Mouse (Mus musculus) spleen, adult 18-20 months (tissue): ENCODE results near the gene Gm20388.
A peak's percentile ranks its signal among the peaks of the same experiment; 100 is the strongest.
"Not testable (repeated sequence)": the region's sequence is repeated elsewhere in the genome, so short reads cannot be mapped to it uniquely, and the experiment has no call there.

Experiments
- DNase-seq, 2 experiments: peaks; one replicate each; pipeline ENCODE4 v3.0.0; 2022; ENCODE audit warnings: mixed read lengths in 2 of 2

Gm20388 gene

GRCm38 (mm10) chr8:123015074-123015473 is 3104.4 kb downstream of the Gm20388 start:
- no peak for DNase-seq

- DNase-seq: no peak
Observed at GRCm38 (mm10) chr8:123017143-123017542, 3106.5 kb downstream of the Gm20388 start.

- DNase-seq: no peak
Observed at GRCm38 (mm10) chr8:123018484-123019164, 3108.0 kb downstream of the Gm20388 start.

GRCm38 (mm10) chr8:123020084-123020483 is 3109.4 kb downstream of the Gm20388 start:
- DNase-seq: no peak

- DNase-seq: no peak
Observed at GRCm38 (mm10) chr8:123020859-123021258, 3110.2 kb downstream of the Gm20388 start.

- no peak for DNase-seq
Observed at GRCm38 (mm10) chr8:123021259-123021658, 3110.6 kb downstream of the Gm20388 start.

- DNase-seq: no peak
Observed at GRCm38 (mm10) chr8:123022727-123023126, 3112.1 kb downstream of the Gm20388 start.

GRCm38 (mm10) chr8:123024226-123024625 is 3113.6 kb downstream of the Gm20388 start:
- no peak for DNase-seq

GRCm38 (mm10) chr8:123025951-123026351 is 3115.3 kb downstream of the Gm20388 start:
- no peak for DNase-seq

GRCm38 (mm10) chr8:123027786-123028185 is 3117.1 kb downstream of the Gm20388 start:
- DNase-seq: no peak

GRCm38 (mm10) chr8:123030091-123030490 is 3119.4 kb downstream of the Gm20388 start:
- not testable (repeated sequence) for DNase-seq

GRCm38 (mm10) chr8:123031321-123031978 is 3120.8 kb downstream of the Gm20388 start:
- no peak for DNase-seq

- DNase-seq: no peak
Observed at GRCm38 (mm10) chr8:123032730-123033129, 3122.1 kb downstream of the Gm20388 start.

GRCm38 (mm10) chr8:123033431-123033830 is 3122.8 kb downstream of the Gm20388 start:
- DNase-seq: no peak

GRCm38 (mm10) chr8:123034171-123034570 is 3123.5 kb downstream of the Gm20388 start:
- DNase-seq: peak; percentile 41 to 55

- no peak for DNase-seq
Observed at GRCm38 (mm10) chr8:123036956-123037355, 3126.3 kb downstream of the Gm20388 start.

- no peak for DNase-seq
Observed at GRCm38 (mm10) chr8:123037487-123037886, 3126.8 kb downstream of the Gm20388 start.

GRCm38 (mm10) chr8:123038351-123038750 is 3127.7 kb downstream of the Gm20388 start:
- DNase-seq: no peak

GRCm38 (mm10) chr8:123039376-123040109 is 3128.9 kb downstream of the Gm20388 start:
- no peak for DNase-seq

GRCm38 (mm10) chr8:123040110-123040650 is 3129.5 kb downstream of the Gm20388 start:
- no peak for DNase-seq

GRCm38 (mm10) chr8:123041008-123041773 is 3130.6 kb downstream of the Gm20388 start:
- DNase-seq: peak; percentile 71

- peak in 1 of 2 experiments; percentile 44 for DNase-seq
Observed at GRCm38 (mm10) chr8:123041774-123042105, 3131.1 kb downstream of the Gm20388 start.
